In the genomic region with DNA sequence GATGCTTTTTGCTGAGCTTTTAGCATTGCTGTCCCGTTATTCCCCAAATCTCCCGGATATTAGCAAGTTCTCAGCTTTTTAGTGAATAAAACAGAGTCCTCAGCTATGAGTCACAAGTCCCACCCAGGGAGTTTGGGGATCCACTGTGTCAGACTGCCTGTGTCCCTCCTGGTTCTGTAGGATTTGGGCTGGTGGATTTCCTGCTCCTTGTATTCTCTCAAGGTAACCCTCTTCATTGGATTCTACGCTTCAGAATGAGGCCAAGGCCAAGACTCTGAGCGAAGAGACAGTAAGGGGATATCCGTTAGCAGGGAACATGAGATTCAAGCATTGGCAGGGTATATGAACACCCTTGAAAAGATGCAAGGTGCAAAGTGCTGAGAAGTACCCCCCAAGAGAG, we compare ENCODE assay signal across 22 mouse cellular contexts.
DNase-seq lines count a peak whose midpoint lies in the region; ATAC-seq and TF ChIP-seq lines count a peak whose summit lies in the region.
"Had no signal": no experiment of that assay in that cellular context is flagged by ENCODE, and none has a peak within 500 bp of the region (broad histone marks: within the 10 kb centered on the region; RNA-seq: fewer than 3 reads in every experiment).

No protein-coding gene starts in this region.

- H3K27ac ChIP-seq in heart, embryonic 10.5 days = peak overlapping the region; percentile 73
- H3K27ac ChIP-seq in heart, embryonic 15.5 days = 0 out of 2 replicates have a peak overlapping the region, but pooled peaks have one; percentile 6
- H3K27ac ChIP-seq in heart, adult 2 months = no peak overlapping the region
- H3K27ac ChIP-seq in heart, postnatal 0 days (ENCODE audit: low read depth) = 0 out of 2 replicates have a peak overlapping the region, but pooled peaks have one; percentile 7

- DNase-seq in heart, adult 11 months = peak; percentile 83
- no peak for DNase-seq in heart, adult 18-20 months
- DNase-seq in heart, embryonic 10.5 days (ENCODE audit: low spot score) = peak; percentile 64
- DNase-seq in heart, postnatal 14 days = no peak
- no peak for DNase-seq in heart, adult 2 months
- no peak for DNase-seq in heart, postnatal 0 days (ENCODE audit: low spot score)
- DNase-seq in heart, postnatal 4 days = no peak
- DNase-seq: adrenal gland, adult 2 months; adrenal gland, adult 8-10 months; adrenal gland, postnatal 10 days; adrenal gland, postnatal 14 days; adrenal gland, postnatal 25 days; adrenal gland, postnatal 36 days; B cell, adult 2 months; cerebellum, adult 11 months; cerebellum, adult 11-12 months had no signal

- no peaks in the 10 kb centered on the region for H3K9me3 ChIP-seq in heart, embryonic 10.5 days
- H3K9me3 ChIP-seq in heart, embryonic 15.5 days (replicated peaks) = no peaks in the 10 kb centered on the region
- H3K9me3 ChIP-seq in heart, postnatal 0 days (replicated peaks; ENCODE audit: control insufficient read depth, low read length) = no peaks in the 10 kb centered on the region
- H3K9me3 ChIP-seq: G1E had no signal

- TF ChIP-seq CTCF in heart, adult 2 months (IDR thresholded peaks at IDR 0.05) = no peak
- TF ChIP-seq CTCF in heart, postnatal 0 days (IDR thresholded peaks at IDR 0.05; ENCODE audit: low read depth) = no peak

- peaks cover 35% of the 10 kb centered on the region for H3K4me1 ChIP-seq in heart, embryonic 10.5 days
- H3K4me1 ChIP-seq in heart, embryonic 15.5 days (replicated peaks) = peaks cover 29% of the 10 kb centered on the region
- H3K4me1 ChIP-seq in heart, adult 2 months (ENCODE audit: control insufficient read depth, insufficient read depth, low read length) = no peaks in the 10 kb centered on the region
- peaks cover 16% of the 10 kb centered on the region for H3K4me1 ChIP-seq in heart, postnatal 0 days (ENCODE audit: control insufficient read depth, insufficient read depth)

- ATAC-seq in heart, embryonic 15.5 days (replicated peaks; ENCODE audit: insufficient number of reproducible peaks, insufficient read depth, low FRiP score, low read depth) = no peak
- no peak for ATAC-seq in heart, postnatal 0 days (ENCODE audit: insufficient read depth, low read depth)
- ATAC-seq: activated CD4-positive, CD25-positive, alpha-beta regulatory T cell, adult 4 months; CD4-positive, CD25-positive, alpha-beta regulatory T cell, adult 4 months; Patski had no signal

- H3K4me2 ChIP-seq in heart, embryonic 15.5 days = no peak overlapping the region
- no peak overlapping the region for H3K4me2 ChIP-seq in heart, postnatal 0 days (ENCODE audit: low read depth, low read length)

- TF ChIP-seq EP300 in heart, adult 2 months (IDR thresholded peaks at IDR 0.05; ENCODE audit: insufficient read depth, low read depth, low read length) = no peak
- TF ChIP-seq EP300 in heart, postnatal 0 days (IDR thresholded peaks at IDR 0.05; ENCODE audit: low read depth) = no peak

- no peak overlapping the region for H3K9ac ChIP-seq in heart, embryonic 15.5 days
- no peak overlapping the region for H3K9ac ChIP-seq in heart, adult 2 months (ENCODE audit: low read depth, low read length)
- H3K9ac ChIP-seq in heart, postnatal 0 days (replicated peaks; ENCODE audit: low read depth, low read length) = no peak overlapping the region

- TF ChIP-seq POLR2A in heart, adult 2 months (IDR thresholded peaks at IDR 0.05; ENCODE audit: insufficient read depth, low read depth, low read length) = no peak

- intact Hi-C loops in heart, postnatal 14 days (cut with DNase I) = no loop called here
- intact Hi-C loops in heart, adult 2 months (cut with DNase I) = loop anchor here (5.0 kb wide), 1 partner anchor 53 kb away; no protein-coding TSS in a partner anchor

- H3K36me3 ChIP-seq in heart, embryonic 10.5 days = no peaks in the 10 kb centered on the region
- no peaks in the 10 kb centered on the region for H3K36me3 ChIP-seq in heart, embryonic 15.5 days
- no peaks in the 10 kb centered on the region for H3K36me3 ChIP-seq in heart, adult 2 months (ENCODE audit: control insufficient read depth, insufficient read depth, low read length)
- no peaks in the 10 kb centered on the region for H3K36me3 ChIP-seq in heart, postnatal 0 days (replicated peaks; ENCODE audit: control insufficient read depth, insufficient read depth, low read length)
- H3K36me3 ChIP-seq: G1E had no signal

- no peaks in the 10 kb centered on the region for H3K79me2 ChIP-seq in heart, adult 2 months (replicated peaks; ENCODE audit: control insufficient read depth, insufficient read depth, low read length)

- 64% methylated on average over 5 of the region's 5 CpGs for WGBS in heart, embryonic 10.5 days
- WGBS in heart, embryonic 15.5 days = 70% methylated on average over 5 of the region's 5 CpGs
- WGBS in heart, adult 2 months = 66% methylated on average over 5 of the region's 5 CpGs
- 73% methylated on average over 5 of the region's 5 CpGs for WGBS in heart, postnatal 0 days

- no peaks in the 10 kb centered on the region for H3K27me3 ChIP-seq in heart, embryonic 10.5 days (ENCODE audit: insufficient read depth, poor library complexity, severe bottlenecking)
- H3K27me3 ChIP-seq in heart, embryonic 15.5 days = no peaks in the 10 kb centered on the region
- H3K27me3 ChIP-seq in heart, adult 2 months (ENCODE audit: control insufficient read depth, insufficient read depth, low read length) = no peaks in the 10 kb centered on the region
- H3K27me3 ChIP-seq in heart, postnatal 0 days (ENCODE audit: control insufficient read depth, insufficient read depth, low read length) = no peaks in the 10 kb centered on the region
- H3K27me3 ChIP-seq: CH12.LX, Patski had no signal

- no peak overlapping the region for H3K4me3 ChIP-seq in heart, embryonic 10.5 days
- H3K4me3 ChIP-seq in heart, embryonic 15.5 days = no peak overlapping the region
- no peak overlapping the region for H3K4me3 ChIP-seq in heart, adult 2 months
- no peak overlapping the region for H3K4me3 ChIP-seq in heart, postnatal 0 days (ENCODE audit: low read depth, low read length)

Comparison
In these comparisons a context has a peak if more than half of its experiments do, and no peak if none do; other contexts are left out.
1. DNase-seq: peak in heart, adult 11 months (single experiment) and heart, embryonic 10.5 days (single experiment); none in heart, adult 18-20 months (0 of 2), heart, postnatal 14 days (0 of 2), heart, adult 2 months (0 of 2), heart, postnatal 0 days (single experiment) and heart, postnatal 4 days (single experiment).